Mouse (Mus musculus) embryonic fibroblast, embryonic 13.5 days (primary cell): ENCODE data around the gene Slc23a4. TPM values are rescaled to one million over a fixed set of nuclear protein-coding genes. Genes with fewer than 3 reads are reported as not detected.
A peak's percentile ranks its signal among the peaks of the same experiment; 100 is the strongest.

Experiments
- H3K27ac ChIP-seq: 2 replicates; pipeline ENCODE4 v1.5.1; 2012; ENCODE audit warnings: low read length, control low read depth, inconsistent platforms; ENCODE audit not compliant: insufficient read depth
- H3K4me1 ChIP-seq: 2 replicates; pipeline ENCODE4 v1.6.1; 2011; ENCODE audit warnings: low read length; ENCODE audit not compliant: control insufficient read depth, insufficient read depth
- H3K4me3 ChIP-seq: 2 replicates; pipeline ENCODE4 v1.5.1; 2011; ENCODE audit warnings: mild to moderate bottlenecking, control low read depth, low read length; ENCODE audit not compliant: insufficient read depth
- CTCF ChIP-seq: IDR thresholded peaks from 2 replicates; pipeline ENCODE4 v1.5.1; 2011; ENCODE audit warnings: mild to moderate bottlenecking, control low read depth, low read length, moderate library complexity, borderline replicate concordance; ENCODE audit not compliant: insufficient read depth
- POLR2A ChIP-seq: IDR thresholded peaks from 2 replicates; pipeline ENCODE4 v1.6.1; 2011; ENCODE audit warnings: low read depth, mild to moderate bottlenecking, control low read depth, low read length, moderate library complexity
- polyA plus RNA-seq: library from polyadenylated mRNA; stranded (reverse); fragments of >200 nt; gene quantifications from 2 replicates; pipeline ENCODE4 v1.2.4, GENCODE M21; 2011; ENCODE audit warnings: low read depth; ENCODE audit not compliant: missing spikeins, insufficient read length

The Slc23a4 gene
- polyA plus RNA-seq, 1 experiment: not detected

GRCm38 (mm10) chr6:34965819-34966539 is 22.2 kb downstream of the Slc23a4 start:
- no peaks in the 10 kb centered on the region for H3K4me1 ChIP-seq
- no peak overlapping the region for H3K27ac ChIP-seq
- no peak for TF ChIP-seq CTCF
- no peak for TF ChIP-seq POLR2A
- H3K4me3 ChIP-seq: no peak overlapping the region

GRCm38 (mm10) chr6:34964550-34964949 is 23.7 kb downstream of the Slc23a4 start:
- no peak for TF ChIP-seq CTCF
- TF ChIP-seq POLR2A: no peak

GRCm38 (mm10) chr6:34959131-34959530 is 29.1 kb downstream of the Slc23a4 start:
- Histone ChIP-seq H3K4me1 (peaks cover 4% of the 10 kb centered on the region), H3K4me3 (no peak overlapping the region), H3K27ac (no peak overlapping the region)
- TF ChIP-seq POLR2A (no peak), CTCF (no peak)

More at GRCm38 (mm10) chr6:34964550-34964949, 23.7 kb downstream of the Slc23a4 start:
- Histone ChIP-seq H3K4me3 (no peak overlapping the region), H3K4me1 (no peaks in the 10 kb centered on the region), H3K27ac (no peak overlapping the region)

- H3K4me1 ChIP-seq: peaks cover 4% of the 10 kb centered on the region
- no peak overlapping the region for H3K4me3 ChIP-seq
- H3K27ac ChIP-seq: no peak overlapping the region
- TF ChIP-seq POLR2A (no peak), CTCF (no peak)
Observed at GRCm38 (mm10) chr6:34955862-34956241, 32.4 kb downstream of the Slc23a4 start.

GRCm38 (mm10) chr6:34954926-34955861 is 33.0 kb downstream of the Slc23a4 start:
- TF ChIP-seq POLR2A (no peak), CTCF (peak; percentile 48; the same call in 1 of the 2 replicates)
- Histone ChIP-seq H3K4me1 (peaks cover 4% of the 10 kb centered on the region), H3K27ac (no peak overlapping the region), H3K4me3 (no peak overlapping the region)

- TF ChIP-seq CTCF (no peak), POLR2A (no peak)
Observed at GRCm38 (mm10) chr6:34951956-34952667, 36.1 kb downstream of the Slc23a4 start.

GRCm38 (mm10) chr6:34951518-34951917 is 36.7 kb downstream of the Slc23a4 start:
- Histone ChIP-seq H3K27ac (no peak overlapping the region), H3K4me3 (no peak overlapping the region), H3K4me1 (no peaks in the 10 kb centered on the region)
- TF ChIP-seq POLR2A (no peak), CTCF (no peak)

More at GRCm38 (mm10) chr6:34951956-34952667, 36.1 kb downstream of the Slc23a4 start:
- Histone ChIP-seq H3K4me3 (no peak overlapping the region), H3K27ac (no peak overlapping the region), H3K4me1 (no peaks in the 10 kb centered on the region)

- Histone ChIP-seq H3K27ac (no peak overlapping the region), H3K4me3 (no peak overlapping the region), H3K4me1 (no peaks in the 10 kb centered on the region)
- TF ChIP-seq CTCF (no peak), POLR2A (no peak)
Observed at GRCm38 (mm10) chr6:34948461-34948860, 39.7 kb downstream of the Slc23a4 start.

- no peak for TF ChIP-seq POLR2A
- TF ChIP-seq CTCF: no peak
- Histone ChIP-seq H3K27ac (no peak overlapping the region), H3K4me3 (no peak overlapping the region), H3K4me1 (no peaks in the 10 kb centered on the region)
Observed at GRCm38 (mm10) chr6:34946486-34947079, 41.6 kb downstream of the Slc23a4 start.
